Mouse (Mus musculus) MEL (cell line): Measurements from ENCODE around the gene Id1.

ENCODE experiments used
- CHD1 ChIP-seq: IDR thresholded peaks from 2 replicates; pipeline ENCODE4 v1.6.1; 2012; ENCODE audit warnings: low read depth, mild to moderate bottlenecking, inconsistent platforms, low read length, improper control_type of control experiment
- CHD2 ChIP-seq: IDR thresholded peaks from 2 replicates; pipeline ENCODE4 v1.6.1; 2011; ENCODE audit warnings: low read length, improper control_type of control experiment
- CTCF ChIP-seq, 3 experiments: IDR thresholded peaks in 2 of 3; conservative IDR thresholded peaks in 1 of 3; 2 replicates each; pipeline ENCODE4 v1.5.1; 2011 to 2012; ENCODE audit warnings: low read length in 3 of 3, low read depth in 2 of 3, mild to moderate bottlenecking in 2 of 3, improper control_type of control experiment in 1 of 3, inconsistent platforms in 1 of 3, mixed read lengths in 1 of 3, moderate library complexity in 1 of 3; ENCODE audit not compliant: control insufficient read depth in 1 of 3, insufficient read depth in 1 of 3, poor library complexity in 1 of 3, severe bottlenecking in 1 of 3
- GABPA ChIP-seq: IDR thresholded peaks from 2 replicates; pipeline ENCODE4 v1.6.1; 2012; ENCODE audit warnings: low read depth, mild to moderate bottlenecking, inconsistent platforms, low read length, improper control_type of control experiment, moderate library complexity
- JUND ChIP-seq: IDR thresholded peaks from 2 replicates; pipeline ENCODE4 v1.6.1; 2011; ENCODE audit warnings: low read depth, mild to moderate bottlenecking, improper control_type of control experiment, low read length
- MAX ChIP-seq: IDR thresholded peaks from 2 replicates; pipeline ENCODE4 v1.6.1; 2011; ENCODE audit warnings: low read length, improper control_type of control experiment
- NELFE ChIP-seq: IDR thresholded peaks from 2 replicates; pipeline ENCODE4 v1.6.1; 2011; ENCODE audit warnings: low read depth, low read length, improper control_type of control experiment
- POLR2A ChIP-seq, 2 experiments: IDR thresholded peaks; 2 replicates each; pipeline ENCODE4 v1.6.1; 2011 to 2012; ENCODE audit warnings: low read length in 2 of 2, mild to moderate bottlenecking in 2 of 2, control low read depth in 1 of 2, improper control_type of control experiment in 1 of 2, low read depth in 1 of 2, moderate library complexity in 1 of 2; ENCODE audit not compliant: control insufficient read depth in 1 of 2, insufficient read depth in 1 of 2, poor library complexity in 1 of 2
- POLR2AphosphoS2 ChIP-seq: IDR thresholded peaks from 2 replicates; pipeline ENCODE4 v1.6.1; 2011; ENCODE audit warnings: low read length, improper control_type of control experiment
- TBP ChIP-seq: IDR thresholded peaks from 2 replicates; pipeline ENCODE4 v1.8.0; 2011; ENCODE audit warnings: low read depth, low read length, improper control_type of control experiment

GRCm38 (mm10) chr2:152703596-152704255, 32.3 kb upstream of the Id1 start:
- no peak for TF ChIP-seq GABPA
- TF ChIP-seq NELFE = no peak
- TF ChIP-seq CTCF (IDR thresholded peaks at IDR 0.05 in 2 of 3, conservative IDR thresholded peaks at IDR 0.05 in 1 of 3; ENCODE audit: control insufficient read depth in 1 of 3, insufficient read depth in 1 of 3, low read depth in 2 of 3, low read length in 3 of 3, poor library complexity in 1 of 3, severe bottlenecking in 1 of 3) = no peak
- no peak for TF ChIP-seq POLR2A (IDR thresholded peaks at IDR 0.05; ENCODE audit: control insufficient read depth in 1 of 2, insufficient read depth in 1 of 2, low read depth in 1 of 2, low read length in 2 of 2, poor library complexity in 1 of 2)
- TF ChIP-seq JUND = no peak
- TF ChIP-seq TBP = no peak
- no peak for TF ChIP-seq CHD2
- no peak for TF ChIP-seq POLR2AphosphoS2
- no peak for TF ChIP-seq CHD1
- no peak for TF ChIP-seq MAX
